Mouse (Mus musculus) heart, embryonic 16.5 days (tissue): Measurements from ENCODE around the gene Kdm4b. TPM values are rescaled to one million over a fixed set of nuclear protein-coding genes. Genes with fewer than 3 reads are reported as not detected.

Experiments used
- ATAC-seq: fragments of 200-750 bp; cut with Nextera tagmentation; replicated peaks from 2 replicates; pipeline ENCODE4 v1.8.0; 2017; ENCODE audit warnings: moderate number of reproducible peaks; ENCODE audit not compliant: insufficient read depth, low FRiP score; ENCODE audit errors: extremely low read depth
- H3K27ac ChIP-seq: fragments of 300-500 bp; sonication (generic); 2 replicates; pipeline ENCODE4 v1.5.1; 2014; ENCODE audit warnings: mild to moderate bottlenecking, low read length, control low read depth, moderate library complexity
- H3K27me3 ChIP-seq: fragments of 300-500 bp; sonication (generic); 2 replicates; pipeline ENCODE4 v1.6.1; 2014; ENCODE audit warnings: low read length, mixed read lengths; ENCODE audit not compliant: control insufficient read depth, insufficient read depth
- H3K36me3 ChIP-seq: fragments of 300-500 bp; sonication (generic); 2 replicates; pipeline ENCODE4 v1.6.1; 2014; ENCODE audit not compliant: control insufficient read depth, insufficient read depth
- H3K4me1 ChIP-seq: fragments of 300-500 bp; sonication (generic); 2 replicates; pipeline ENCODE4 v1.6.1; 2014; ENCODE audit warnings: low read length, mixed read lengths; ENCODE audit not compliant: control insufficient read depth, insufficient read depth
- H3K4me2 ChIP-seq: fragments of 300-500 bp; sonication (generic); 2 replicates; pipeline ENCODE4 v1.6.1; 2014; ENCODE audit warnings: low read depth, mild to moderate bottlenecking, control low read depth, low read length
- H3K4me3 ChIP-seq: fragments of 300-500 bp; sonication (generic); 2 replicates; pipeline ENCODE4 v1.5.1; 2014; ENCODE audit warnings: mild to moderate bottlenecking, control low read depth, low read length
- H3K9ac ChIP-seq: fragments of 300-500 bp; sonication (generic); 2 replicates; pipeline ENCODE4 v1.6.1; 2014; ENCODE audit warnings: low read length, control low read depth
- H3K9me3 ChIP-seq: fragments of 300-500 bp; sonication (generic); replicated peaks from 2 replicates; pipeline ENCODE4 v1.6.1; 2016; ENCODE audit warnings: low read length; ENCODE audit not compliant: control insufficient read depth
- WGBS: fragments of 180-500 bp; shearing (Covaris S2); extraction: QIAGEN DNeasy Blood & Tissue Kit; methylation state at CpG from one replicate; pipeline ENCODE4 v1.1.7; 2014; 5-methylcytosine and 5-hydroxymethylcytosine counted together
- polyA plus RNA-seq: library from polyadenylated mRNA; unstranded; fragments of >200 nt; fragmentation: Nextera tagmentation; extraction: Ambion mirVana; gene quantifications from 2 replicates; pipeline ENCODE4 v1.2.1, GENCODE M21; 2015

The Kdm4b gene
- 23.8 and 33.0 TPM in 2 replicates for polyA plus RNA-seq

DNA sequence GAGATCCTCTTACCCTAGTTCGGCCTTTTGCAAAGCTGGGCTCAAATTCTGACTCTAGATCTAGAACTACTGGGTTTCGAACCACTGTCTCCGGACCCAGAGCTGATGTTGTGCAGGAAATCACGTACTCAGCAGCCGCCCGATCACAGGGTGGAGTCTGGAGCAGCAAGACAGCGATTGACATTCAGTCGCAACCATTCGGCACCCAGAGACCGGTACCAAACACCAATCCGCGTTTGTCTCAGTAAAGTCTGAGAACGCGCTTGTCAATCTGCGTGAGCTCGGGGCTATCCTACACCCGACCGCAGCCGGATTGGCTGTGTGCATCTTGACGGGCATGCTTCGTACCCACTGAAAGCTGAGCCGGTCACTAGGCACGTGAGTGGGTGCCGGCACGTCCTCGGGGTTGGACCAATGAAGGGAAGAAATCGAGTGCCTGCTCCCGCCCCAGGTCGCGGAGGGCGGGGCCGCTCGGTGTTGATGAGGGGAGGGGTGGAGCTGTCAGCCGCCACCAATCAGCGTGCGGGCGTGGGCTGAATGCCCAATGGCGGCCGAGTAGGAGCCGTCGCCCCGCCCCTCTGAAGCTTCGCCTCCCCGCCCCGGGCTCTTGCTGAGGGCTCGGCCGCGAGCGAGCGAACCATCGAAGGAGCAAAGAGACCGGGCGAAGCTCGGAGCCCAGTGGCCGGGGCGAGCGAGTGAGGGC lies at the start of gene Kdm4b:
Gene Kdm4b, plus strand, starts transcription at position 613 of the 703 bp plus-strand sequence.
- Histone ChIP-seq H3K36me3 (peaks cover 14% of the 10 kb centered on the region), H3K4me1 (peaks cover 36% of the 10 kb centered on the region), H3K4me3 (peak within 1 kb of the TSS; percentile 79), H3K9ac (peak within 1 kb of the TSS; percentile 89), H3K27ac (peak within 1 kb of the TSS; percentile 93), H3K9me3 (no peaks in the 10 kb centered on the region), H3K4me2 (peak within 1 kb of the TSS; percentile 96), H3K27me3 (no peaks in the 10 kb centered on the region)
- ATAC-seq: peak; percentile 97
- under 1% methylated on average over 56 of the region's 57 CpGs for WGBS

DNA sequence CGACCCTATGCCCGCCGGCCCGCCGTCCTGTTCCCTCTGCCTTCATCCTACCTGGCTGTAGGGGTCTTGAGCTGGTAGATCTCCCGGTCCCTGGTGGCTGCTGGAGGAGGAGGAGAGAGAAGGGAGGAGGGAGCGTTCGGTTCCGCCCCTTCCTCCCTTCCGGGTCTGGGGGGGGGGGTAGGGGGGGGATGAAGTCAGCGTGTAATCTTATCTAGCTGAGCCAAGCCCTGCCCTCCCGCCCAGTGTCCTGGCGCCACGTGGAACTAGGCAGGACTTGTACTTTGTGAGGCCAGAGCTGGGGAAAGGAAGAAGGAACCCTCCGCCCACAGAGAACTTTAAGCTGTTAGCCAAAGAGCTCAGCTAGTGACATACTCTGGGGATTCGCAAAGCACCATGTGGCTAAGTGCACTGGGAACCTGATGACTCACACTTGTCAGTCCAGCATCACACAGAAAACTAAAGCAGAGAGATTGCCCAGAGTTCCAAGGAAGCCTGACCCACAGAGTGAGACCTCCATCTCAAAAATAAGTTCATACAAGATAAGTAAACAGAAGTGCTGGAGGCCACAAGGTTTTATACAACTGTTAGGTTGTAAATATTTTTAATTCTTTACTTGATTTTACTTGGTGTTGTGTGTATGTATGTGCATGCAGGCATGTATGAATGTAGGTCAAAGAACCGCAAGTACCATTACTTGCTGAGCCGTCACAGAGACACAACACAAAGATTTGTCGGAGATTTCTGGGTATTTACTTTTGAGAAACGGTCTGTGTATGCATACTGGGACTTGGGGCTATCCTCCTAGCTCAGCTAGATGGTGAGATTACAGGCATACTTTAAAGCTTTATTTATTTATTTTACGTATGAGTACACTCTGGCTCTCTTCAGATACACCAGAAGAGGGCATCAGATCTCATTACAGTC lies 49.0 kb upstream of the Kdm4b start, which contains the start of gene Ticam1:
Gene Ticam1, minus strand, starts transcription at position 144 of the 924 bp plus-strand sequence.
- 2% methylated on average over 21 of the region's 21 CpGs for WGBS
- Histone ChIP-seq H3K27ac (peak within 1 kb of the TSS; percentile 95), H3K27me3 (no peaks in the 10 kb centered on the region), H3K4me2 (peak within 1 kb of the TSS; percentile 81), H3K9me3 (no peaks in the 10 kb centered on the region; the same call in 1 of the 2 replicates), H3K36me3 (peaks cover 20% of the 10 kb centered on the region), H3K9ac (peak within 1 kb of the TSS; percentile 94), H3K4me3 (peak within 1 kb of the TSS; percentile 84), H3K4me1 (peaks cover 29% of the 10 kb centered on the region)
- peak; percentile 92 for ATAC-seq

DNA sequence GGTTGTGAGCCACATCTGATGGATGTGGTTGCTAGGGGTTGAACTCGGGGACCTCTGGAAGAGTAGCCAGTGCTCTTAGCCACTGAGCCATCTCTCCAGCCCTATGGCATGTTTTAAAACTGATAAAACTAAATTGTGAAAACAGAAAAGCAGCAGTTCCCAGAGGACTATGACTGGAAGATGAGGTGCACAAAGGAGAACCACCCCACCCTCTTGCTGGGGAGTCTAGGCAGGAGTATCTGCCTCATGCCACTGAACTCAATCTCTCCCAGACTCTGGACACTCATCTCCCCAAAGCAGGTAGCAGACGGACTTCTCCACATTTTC lies 48.3 kb upstream of the Kdm4b start:
- 28% methylated on average over 2 of the region's 2 CpGs for WGBS
- peak overlapping the region; percentile 81 for H3K4me2 ChIP-seq
- H3K27ac ChIP-seq: peak overlapping the region; percentile 94
- no peaks in the 10 kb centered on the region for H3K27me3 ChIP-seq
- ATAC-seq: no peak
- peaks cover 29% of the 10 kb centered on the region for H3K4me1 ChIP-seq
- H3K9ac ChIP-seq: peak overlapping the region; percentile 51; the same call in 1 of the 2 replicates
- H3K36me3 ChIP-seq: peaks cover 20% of the 10 kb centered on the region
- no peaks in the 10 kb centered on the region; the same call in 1 of the 2 replicates for H3K9me3 ChIP-seq
- H3K4me3 ChIP-seq: peak overlapping the region; percentile 84

DNA sequence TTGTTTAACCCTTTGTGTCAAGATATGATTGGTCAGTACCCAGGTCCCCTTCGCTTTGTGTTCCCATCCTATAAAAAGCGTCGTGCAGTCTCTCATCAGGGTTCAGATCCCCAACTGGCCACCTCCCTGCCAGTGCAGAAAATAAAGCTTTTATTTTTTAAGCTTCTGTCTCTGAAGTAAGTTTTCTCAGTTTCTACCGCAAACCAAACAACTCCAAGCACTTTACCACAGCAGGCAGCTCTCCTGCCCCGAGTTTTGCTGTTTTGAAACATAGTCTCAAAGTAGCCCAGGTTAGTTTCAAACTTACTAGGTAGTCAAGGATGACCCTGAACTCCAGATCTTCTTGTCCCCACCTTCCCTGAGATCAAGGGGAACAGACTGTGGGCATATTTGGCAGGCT lies 47.5 kb upstream of the Kdm4b start:
- Histone ChIP-seq H3K27ac (peak overlapping the region; percentile 94), H3K36me3 (peaks cover 22% of the 10 kb centered on the region), H3K9me3 (no peaks in the 10 kb centered on the region; the same call in 1 of the 2 replicates), H3K27me3 (no peaks in the 10 kb centered on the region), H3K9ac (peak overlapping the region; percentile 35; the same call in 1 of the 2 replicates), H3K4me1 (peaks cover 23% of the 10 kb centered on the region), H3K4me2 (no peak overlapping the region), H3K4me3 (no peak overlapping the region)
- 87% methylated on average over 5 of the region's 5 CpGs for WGBS
- no peak for ATAC-seq

DNA sequence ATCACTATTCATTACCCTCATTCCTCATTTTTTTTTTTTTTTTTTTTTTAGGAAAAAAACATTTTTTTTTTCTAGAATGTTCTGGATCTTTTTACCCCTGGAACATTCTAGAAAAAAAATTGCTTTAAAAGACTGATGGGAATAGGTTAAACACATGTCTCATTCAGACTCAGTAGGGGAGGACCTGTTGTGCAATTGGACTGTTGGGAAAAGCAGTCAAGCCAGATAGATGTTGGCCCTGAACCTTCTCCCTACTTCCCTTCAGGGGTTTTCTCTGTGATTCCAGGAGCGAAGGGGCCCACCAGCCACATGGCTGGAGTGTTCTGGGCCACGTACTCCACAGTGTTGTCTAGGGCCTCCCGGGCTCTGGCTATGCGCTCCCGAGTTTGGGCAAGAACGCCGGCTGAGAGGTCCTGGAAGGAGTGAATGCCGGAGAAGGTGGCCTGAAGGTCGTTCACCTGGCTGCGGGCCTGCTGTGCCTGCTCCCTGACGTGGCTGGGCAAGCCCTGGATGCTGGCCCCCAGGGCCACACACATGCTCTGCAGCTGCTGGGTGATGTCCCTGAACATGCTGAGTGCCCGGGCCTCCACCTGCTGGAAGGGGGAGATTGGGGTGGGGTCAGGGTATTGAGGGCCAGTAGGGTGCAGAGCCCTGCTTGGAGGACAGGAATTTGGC lies 46.2 kb upstream of the Kdm4b start:
- H3K27ac ChIP-seq: peak overlapping the region; percentile 62
- no peak overlapping the region for H3K4me2 ChIP-seq
- peaks cover 18% of the 10 kb centered on the region for H3K4me1 ChIP-seq
- 71% methylated on average over 12 of the region's 12 CpGs for WGBS
- H3K36me3 ChIP-seq: peaks cover 22% of the 10 kb centered on the region
- no peak overlapping the region for H3K9ac ChIP-seq
- no peaks in the 10 kb centered on the region; the same call in 1 of the 2 replicates for H3K9me3 ChIP-seq
- ATAC-seq: no peak
- no peak overlapping the region for H3K4me3 ChIP-seq
- no peaks in the 10 kb centered on the region for H3K27me3 ChIP-seq

DNA sequence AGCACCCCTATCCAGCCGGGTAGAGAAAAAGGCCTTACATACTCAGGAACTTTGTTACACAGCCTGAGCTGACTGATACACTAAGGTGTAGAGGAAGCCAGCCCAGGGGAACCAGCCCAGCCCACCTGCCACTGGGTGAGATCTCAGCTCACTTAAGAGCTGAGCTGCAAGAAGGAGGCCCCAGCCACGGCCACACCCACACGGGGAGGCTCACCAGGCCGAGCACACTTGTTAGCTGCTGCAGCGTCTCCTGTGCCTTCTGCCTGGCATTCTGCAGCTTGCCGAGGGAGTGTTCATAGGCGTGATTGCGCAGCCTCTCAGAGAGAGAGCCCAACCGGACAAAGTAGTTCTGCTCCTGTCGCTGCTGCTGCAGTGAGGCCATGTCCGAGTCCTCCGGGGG lies 44.7 kb upstream of the Kdm4b start:
- no peaks in the 10 kb centered on the region for H3K27me3 ChIP-seq
- no peak overlapping the region for H3K4me3 ChIP-seq
- H3K36me3 ChIP-seq: peaks cover 38% of the 10 kb centered on the region
- 90% methylated on average over 12 of the region's 12 CpGs for WGBS
- H3K27ac ChIP-seq: no peak overlapping the region
- ATAC-seq: no peak
- H3K4me1 ChIP-seq: peaks cover 18% of the 10 kb centered on the region
- no peak overlapping the region for H3K4me2 ChIP-seq
- H3K9ac ChIP-seq: no peak overlapping the region
- H3K9me3 ChIP-seq: no peaks in the 10 kb centered on the region; the same call in 1 of the 2 replicates

DNA sequence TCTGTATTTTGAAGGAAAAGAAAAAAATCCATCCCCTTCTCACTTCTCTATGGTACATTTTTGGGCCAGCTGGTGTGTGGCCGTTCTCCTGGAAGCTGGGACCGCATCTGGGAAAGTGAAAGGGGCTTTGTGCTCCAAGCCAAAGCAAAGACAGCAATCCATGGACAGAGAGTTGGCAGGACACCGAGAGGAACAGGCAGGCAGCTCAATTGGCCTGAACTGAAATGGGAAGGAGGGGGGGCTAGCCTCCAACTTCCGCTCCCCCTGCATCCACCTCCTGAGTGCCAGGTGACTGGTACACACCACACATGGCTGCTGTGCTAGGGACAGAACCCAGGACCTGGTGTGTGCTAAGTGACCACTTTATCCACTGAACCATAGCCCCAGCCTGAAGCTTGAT lies 43.1 kb upstream of the Kdm4b start:
- Histone ChIP-seq H3K4me3 (no peak overlapping the region), H3K27me3 (no peaks in the 10 kb centered on the region), H3K9ac (no peak overlapping the region), H3K9me3 (no peaks in the 10 kb centered on the region; the same call in 1 of the 2 replicates), H3K36me3 (peaks cover 41% of the 10 kb centered on the region), H3K4me2 (no peak overlapping the region), H3K27ac (no peak overlapping the region), H3K4me1 (peaks cover 12% of the 10 kb centered on the region)
- WGBS: 86% methylated on average over 4 of the region's 4 CpGs
- ATAC-seq: no peak

DNA sequence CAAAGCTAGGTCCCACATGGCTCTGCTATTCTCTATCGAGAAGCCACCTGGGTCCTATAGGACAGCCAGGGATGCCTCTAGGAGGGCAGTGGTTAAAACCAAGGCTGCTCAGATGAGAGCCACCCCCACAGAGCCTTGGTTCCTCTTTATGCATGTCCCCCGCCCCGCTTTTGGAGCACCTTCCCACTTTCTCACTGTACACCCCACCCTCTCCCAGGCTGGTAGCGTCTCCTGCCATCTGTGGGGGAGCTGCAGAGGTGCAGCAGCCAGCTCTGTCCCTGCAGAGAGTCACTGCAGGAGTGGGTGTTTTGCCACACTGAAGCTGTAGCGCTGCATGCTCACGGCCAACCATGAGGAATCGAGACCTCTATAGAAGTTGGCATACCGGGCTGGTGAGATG lies 42.5 kb upstream of the Kdm4b start:
- Histone ChIP-seq H3K27ac (no peak overlapping the region), H3K9ac (no peak overlapping the region), H3K4me3 (no peak overlapping the region), H3K9me3 (no peaks in the 10 kb centered on the region; the same call in 1 of the 2 replicates), H3K4me1 (peaks cover 13% of the 10 kb centered on the region), H3K36me3 (peaks cover 41% of the 10 kb centered on the region), H3K27me3 (no peaks in the 10 kb centered on the region), H3K4me2 (no peak overlapping the region)
- no peak for ATAC-seq
- 89% methylated on average over 8 of the region's 8 CpGs for WGBS
